Mouse (Mus musculus): ENCODE results near the gene Bst2.
"Not testable (repeated sequence)": the region's sequence is repeated elsewhere in the genome, so short reads cannot be mapped to it uniquely, and the experiment has no call there.

Bst2 gene

DNA sequence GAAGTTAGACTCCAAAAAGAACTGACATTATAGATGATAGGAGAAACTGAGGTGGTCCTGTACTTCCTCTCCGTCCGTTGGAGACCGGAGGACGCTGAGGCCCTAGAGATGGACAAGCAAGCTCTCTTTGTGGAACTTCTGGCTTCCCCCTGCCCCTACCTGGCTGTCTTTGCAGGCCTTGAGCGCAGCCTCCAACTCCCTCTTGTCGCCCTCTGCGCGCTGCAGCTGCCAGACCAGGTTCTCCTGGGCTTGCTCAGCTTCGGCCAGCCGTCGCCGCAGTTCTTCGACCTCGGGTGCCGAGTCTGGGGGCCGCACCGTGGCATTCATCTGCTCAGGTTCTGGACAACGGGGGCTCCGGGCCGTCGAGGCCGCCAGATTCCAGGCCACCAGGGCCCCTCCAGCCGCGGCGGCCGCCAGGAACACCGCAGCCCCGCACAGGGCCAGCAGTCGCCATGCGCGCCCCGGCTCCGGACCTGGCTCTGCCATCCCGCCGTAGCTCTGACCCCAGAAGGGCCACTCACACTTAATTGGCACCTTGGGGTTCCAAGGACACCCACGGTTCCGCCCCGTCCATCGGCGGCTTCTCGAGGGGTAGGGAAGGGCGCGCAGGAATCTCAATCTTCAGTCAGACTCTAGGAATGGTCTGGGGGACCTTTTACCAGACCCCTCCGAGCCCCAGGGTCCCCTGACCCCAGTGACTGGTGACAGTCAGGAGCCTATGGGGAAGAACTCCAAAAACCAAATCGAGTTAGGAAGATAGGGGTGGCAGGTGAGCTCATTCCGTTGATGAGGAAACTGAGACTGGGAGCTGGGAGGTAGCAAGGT is 11.8 kb downstream of the Bst2 start, which contains the start of gene Ccdc194:
TSS of gene Ccdc194 (minus strand) at position 486 of the 825 bp plus-strand sequence.
- in situ Hi-C loops (cut with MboI, MseI) = loop anchor here in 1 of 2 experiments (10.0 kb wide), 1 partner anchor 81 kb away; no protein-coding TSS in a partner anchor

- in situ Hi-C loops (cut with MboI, MseI) = loop anchor here (5.0 to 10.0 kb wide), 2 partner anchors 77 to 79 kb away; no protein-coding TSS in a partner anchor
Measured at GRCm38 (mm10) chr8:71521634-71522033, 15.6 kb downstream of the Bst2 start.

GRCm38 (mm10) chr8:71519037-71519825 is 18.0 kb downstream of the Bst2 start:
- in situ Hi-C loops (cut with MboI, MseI) = not testable (repeated sequence)

DNA sequence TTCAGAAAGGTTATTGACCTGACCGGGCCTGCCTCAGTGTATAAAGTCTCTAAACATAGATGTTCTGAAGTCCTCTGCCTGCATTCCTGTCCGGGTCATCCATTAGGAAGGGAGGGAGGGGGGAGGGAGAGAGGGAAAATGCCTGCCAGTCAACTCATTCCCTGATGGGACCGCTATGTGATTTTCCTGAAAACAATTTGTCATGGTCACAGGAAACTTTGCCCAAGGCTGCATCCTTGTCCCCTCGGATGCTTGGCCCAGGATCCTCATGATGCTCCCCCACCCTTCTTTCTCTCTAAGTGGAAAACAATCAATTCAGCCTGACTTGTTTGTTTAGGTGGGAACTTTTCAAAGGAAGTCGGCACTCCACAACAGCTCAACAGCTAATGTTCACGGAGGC is 20.5 kb downstream of the Bst2 start:
- in situ Hi-C loops (cut with MboI, MseI) = no loop called here

DNA sequence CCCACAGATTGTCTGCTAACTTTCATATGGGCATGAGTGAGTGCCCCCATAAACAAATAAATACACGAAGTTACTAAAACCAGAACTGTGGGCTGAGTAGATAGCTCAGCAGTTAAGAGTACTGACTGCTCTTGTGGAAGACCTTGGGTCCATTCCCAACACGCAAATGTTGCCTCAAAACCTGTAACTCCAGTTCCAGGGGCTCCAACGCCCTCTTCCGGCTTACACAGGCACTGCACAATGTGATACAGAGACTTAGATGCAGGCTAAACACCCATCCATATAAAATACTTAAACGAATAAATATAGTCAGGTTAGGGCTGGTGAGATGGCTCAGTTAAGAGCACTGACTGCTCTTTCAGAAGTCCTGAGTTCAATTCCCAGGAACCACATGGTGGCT is 22.2 kb downstream of the Bst2 start:
- in situ Hi-C loops (cut with MboI, MseI) = no loop called here

GRCm38 (mm10) chr8:71513018-71513754 is 24.1 kb downstream of the Bst2 start:
- in situ Hi-C loops (cut with MboI, MseI) = no loop called here

- in situ Hi-C loops (cut with MboI, MseI) = no loop called here
Measured at GRCm38 (mm10) chr8:71511644-71512043, 25.6 kb downstream of the Bst2 start, which contains the start of gene Plvap. Gene Plvap (minus strand): TSS chr8:71511752.

DNA sequence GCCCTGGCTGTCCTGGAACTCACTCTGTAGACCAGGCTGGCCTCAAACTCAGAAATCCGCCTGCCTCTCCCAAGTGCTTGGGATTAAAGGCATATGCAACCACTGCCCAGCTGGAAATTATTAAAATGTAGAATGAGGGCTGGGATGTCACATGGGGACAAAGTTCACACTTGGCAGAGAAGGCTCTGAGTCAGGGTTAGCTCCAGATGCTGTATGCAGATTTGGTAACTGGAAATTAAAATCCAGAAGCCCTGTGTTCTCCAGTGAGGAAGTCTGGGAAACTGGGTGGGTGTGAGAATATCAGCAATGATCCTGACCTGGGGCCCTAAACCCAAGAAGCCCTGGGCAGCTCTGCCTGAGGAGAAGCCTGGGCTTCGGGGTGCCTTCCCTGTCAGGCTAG is 27.9 kb downstream of the Bst2 start:
- in situ Hi-C loops (cut with MboI, MseI) = no loop called here

DNA sequence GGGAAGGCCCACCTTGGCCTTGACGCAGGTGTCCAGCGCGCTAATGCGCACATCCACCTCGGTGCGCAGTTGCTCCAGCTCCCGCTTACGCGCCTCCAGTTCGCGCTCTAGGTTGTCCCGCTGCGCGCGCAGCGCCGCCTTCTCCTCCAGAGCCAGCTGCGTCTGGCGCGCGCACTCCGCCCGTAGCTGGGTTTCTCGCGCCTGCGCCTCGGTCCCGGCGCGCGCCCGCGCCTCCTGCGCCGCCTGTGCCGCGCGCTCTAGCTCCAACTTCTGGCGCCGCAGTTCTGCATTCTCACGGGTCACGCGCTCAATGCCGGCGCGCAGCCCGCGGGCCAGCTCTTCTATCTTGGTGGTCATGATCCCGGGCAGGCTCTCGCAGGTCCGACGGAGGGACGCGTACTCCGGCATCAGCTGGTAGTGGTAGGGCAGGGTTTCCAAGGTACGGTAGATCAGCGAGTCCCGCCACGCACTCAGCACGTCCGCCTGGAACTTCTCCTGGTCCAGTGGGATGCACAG is 29.6 kb downstream of the Bst2 start:
- in situ Hi-C loops (cut with MboI, MseI) = no loop called here

DNA sequence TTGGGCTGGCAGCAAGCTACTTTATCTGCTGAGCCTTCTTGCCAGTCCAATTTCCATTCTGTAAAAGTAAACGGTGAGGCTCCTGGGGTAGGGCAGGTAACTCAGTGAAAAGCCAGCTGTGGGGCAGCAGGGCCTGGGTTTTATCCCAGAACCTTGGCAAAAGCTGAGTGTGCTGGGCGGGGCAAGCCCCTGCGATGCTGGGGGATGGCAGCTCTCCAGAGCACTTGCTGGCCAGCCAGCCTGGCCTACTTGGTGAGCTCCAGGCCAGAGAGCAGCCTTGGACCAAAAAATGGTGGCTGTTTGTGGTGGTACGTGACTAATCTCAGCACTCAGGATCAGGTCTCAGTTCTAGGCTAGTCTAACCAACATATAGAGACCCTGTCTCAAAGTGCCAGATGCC is 31.3 kb downstream of the Bst2 start:
- in situ Hi-C loops (cut with MboI, MseI) = no loop called here

DNA sequence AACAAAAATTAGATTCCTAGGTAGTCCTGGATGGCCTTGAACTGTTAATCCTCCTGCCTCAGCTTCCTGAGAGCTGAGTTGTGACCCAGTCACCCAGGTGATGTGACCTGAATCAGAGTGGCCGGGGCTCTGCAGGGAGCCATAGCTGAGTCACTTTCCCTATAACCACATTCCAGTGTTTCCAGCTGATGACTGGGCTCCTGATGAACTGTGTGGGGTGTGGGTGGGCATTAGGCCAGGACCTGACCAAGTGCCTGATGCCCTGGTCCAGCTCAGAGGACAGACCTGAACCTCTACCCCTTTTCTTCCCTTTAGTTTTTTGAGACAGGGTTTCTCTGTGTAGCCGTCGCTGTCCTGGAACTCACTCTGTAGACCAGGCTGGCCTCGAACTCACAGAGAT is 31.9 kb downstream of the Bst2 start:
- in situ Hi-C loops (cut with MboI, MseI) = no loop called here

DNA sequence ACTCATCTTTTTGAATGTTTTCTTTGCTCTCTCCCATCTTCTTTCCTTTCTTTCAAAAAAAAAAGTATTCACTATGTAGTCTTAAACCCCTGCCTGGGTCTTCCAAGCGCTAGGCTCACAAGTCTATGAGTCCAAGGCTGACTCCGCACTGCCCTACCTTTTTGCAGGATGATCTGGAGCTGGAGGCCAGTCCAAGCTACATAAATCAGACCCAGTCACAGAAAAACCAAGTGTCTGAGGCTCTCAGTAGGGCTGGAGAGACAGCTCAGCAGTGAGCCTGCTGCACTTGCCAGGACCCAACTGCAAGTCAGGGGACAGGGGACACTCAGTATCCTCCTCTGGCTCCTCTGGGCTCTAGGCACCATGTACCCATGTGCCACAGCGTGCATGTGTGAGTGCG is 32.9 kb downstream of the Bst2 start:
- in situ Hi-C loops (cut with MboI, MseI) = no loop called here

DNA sequence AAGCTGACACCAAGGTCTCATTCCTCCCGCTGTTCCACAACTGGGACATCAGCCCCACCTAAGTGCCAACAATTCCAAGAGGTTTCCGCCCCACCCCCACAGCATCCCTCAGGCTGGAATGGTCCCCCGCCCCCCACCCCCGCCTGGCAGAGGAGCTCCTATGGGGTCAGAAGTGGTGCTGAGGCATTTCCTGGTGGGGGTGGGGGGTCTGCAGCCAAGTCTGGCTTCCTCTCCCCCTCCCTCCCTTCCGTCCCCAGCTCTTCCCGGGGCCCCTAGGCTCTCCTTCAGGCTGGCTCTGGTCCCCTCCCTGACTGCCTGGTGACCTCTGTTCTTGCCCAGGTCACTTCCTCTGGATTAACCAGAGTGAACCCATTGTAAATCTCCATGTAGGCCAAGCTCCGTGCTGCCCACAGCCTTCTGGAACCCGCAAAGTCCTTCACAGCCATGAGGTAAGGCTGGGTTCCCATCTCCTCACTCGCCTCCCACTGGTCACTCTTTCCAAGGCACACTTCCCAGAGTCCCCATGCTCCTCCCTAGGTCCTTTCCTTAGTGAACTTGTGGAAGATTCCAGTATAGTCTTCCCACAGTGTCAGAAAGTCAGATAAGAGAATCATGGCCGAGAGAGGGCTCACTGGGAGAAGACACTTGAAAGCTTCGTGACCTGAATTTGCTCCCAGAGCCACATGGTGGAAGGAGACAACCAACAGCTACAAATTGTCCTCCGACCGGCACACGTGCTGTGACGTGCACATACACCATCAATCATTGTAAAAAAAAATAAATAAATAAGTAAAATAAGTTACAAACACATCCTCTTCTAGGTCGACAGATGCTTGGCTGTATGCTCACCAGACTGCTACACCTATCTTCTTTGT is 38.2 kb downstream of the Bst2 start:
- in situ Hi-C loops (cut with MboI, MseI) = no loop called here

GRCm38 (mm10) chr8:71497881-71498501 is 39.3 kb downstream of the Bst2 start:
- in situ Hi-C loops (cut with MboI, MseI) = no loop called here

DNA sequence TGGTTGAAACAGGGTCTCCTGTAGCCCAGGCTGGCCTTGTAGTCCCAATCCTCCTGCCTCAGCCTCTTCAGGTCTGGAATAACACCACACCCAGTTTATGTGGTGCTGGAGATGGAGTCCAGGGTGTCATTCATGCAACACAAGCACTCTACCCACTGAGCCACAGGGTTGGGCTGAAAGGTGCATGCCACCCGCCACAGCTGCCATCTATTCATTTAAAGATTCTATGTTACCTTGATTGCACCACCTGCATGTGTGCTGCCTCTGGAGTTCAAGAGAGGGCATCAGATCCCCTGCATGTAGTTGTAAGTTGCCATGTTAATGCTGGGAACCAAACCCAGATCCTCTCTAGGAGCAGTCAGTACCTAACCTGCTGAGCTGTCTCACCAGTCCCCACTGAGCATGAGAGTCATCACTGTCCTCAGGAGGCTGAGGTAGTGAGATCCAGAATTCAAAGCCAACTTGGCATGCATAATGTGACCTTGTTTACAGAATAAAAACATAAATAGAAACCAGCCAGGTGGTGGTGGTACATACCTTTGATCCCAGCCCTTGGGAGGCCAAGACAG is 40.1 kb downstream of the Bst2 start:
- in situ Hi-C loops (cut with MboI, MseI) = no loop called here

DNA sequence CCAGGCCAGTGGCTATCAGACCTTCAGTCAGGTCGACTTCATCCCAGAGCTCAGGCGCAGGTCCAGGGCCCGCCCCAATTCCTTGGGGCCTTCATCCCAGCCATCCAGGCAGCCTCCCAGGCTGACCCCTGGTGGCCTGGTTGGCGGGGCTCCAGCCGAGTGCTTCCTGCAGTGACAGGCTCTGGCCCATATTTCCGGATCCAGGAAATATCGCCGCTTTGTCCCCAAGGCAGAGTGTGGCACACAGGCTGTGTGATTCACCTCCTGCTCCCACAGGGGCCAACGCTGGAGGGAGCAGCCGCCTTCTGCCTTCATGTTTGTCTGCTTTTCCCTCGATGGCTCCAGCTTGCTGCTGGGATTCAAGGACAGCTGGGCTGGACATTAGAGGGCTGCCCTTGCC is 40.8 kb downstream of the Bst2 start:
- in situ Hi-C loops (cut with MboI, MseI) = no loop called here

DNA sequence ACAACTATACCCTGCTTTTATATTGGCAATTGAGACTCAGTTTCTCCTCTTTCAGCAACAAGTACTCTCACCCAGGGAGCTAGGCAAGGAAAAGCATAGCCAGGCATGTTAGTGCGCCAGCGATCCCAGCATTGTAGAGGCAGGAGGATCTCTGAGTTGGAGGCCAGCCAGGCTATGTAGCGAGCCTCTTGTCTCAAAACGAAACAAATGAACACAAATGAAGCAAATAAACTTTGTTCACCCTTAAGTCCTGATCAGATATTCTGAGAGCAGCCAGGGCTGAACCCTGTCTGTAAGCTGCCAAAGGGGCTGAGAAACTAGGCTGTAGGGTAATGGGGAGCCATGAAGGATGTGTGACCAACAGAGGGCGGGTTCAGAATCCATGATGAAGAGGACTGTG is 41.4 kb downstream of the Bst2 start:
- in situ Hi-C loops (cut with MboI, MseI) = no loop called here

- in situ Hi-C loops (cut with MboI, MseI) = no loop called here
Measured at GRCm38 (mm10) chr8:71495039-71495438, 42.2 kb downstream of the Bst2 start.

DNA sequence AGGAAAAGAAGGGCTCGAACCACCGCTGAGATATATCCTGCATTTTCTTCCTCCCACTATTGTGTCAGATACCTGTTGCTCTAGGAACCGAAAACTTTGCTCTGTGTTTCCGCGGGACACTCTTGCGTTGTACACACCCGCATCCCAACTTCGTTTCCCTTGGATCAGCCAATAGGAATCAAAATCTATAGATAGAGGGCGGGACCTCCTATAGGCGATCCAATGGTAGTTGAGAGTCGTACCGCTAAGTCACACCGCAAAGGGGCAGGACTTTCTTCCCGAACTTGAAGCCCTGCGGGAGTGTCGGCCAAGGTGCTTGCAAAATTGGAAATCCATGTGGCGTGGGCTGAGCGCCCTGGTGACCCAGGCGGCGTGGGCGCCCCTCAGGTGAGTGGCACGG is 48.8 kb downstream of the Bst2 start:
- in situ Hi-C loops (cut with MboI, MseI) = no loop called here

Measured in T-helper 17 cell (primary cell).